Mouse (Mus musculus): ENCODE data around the gene Pdzd9.

The Pdzd9 gene

DNA sequence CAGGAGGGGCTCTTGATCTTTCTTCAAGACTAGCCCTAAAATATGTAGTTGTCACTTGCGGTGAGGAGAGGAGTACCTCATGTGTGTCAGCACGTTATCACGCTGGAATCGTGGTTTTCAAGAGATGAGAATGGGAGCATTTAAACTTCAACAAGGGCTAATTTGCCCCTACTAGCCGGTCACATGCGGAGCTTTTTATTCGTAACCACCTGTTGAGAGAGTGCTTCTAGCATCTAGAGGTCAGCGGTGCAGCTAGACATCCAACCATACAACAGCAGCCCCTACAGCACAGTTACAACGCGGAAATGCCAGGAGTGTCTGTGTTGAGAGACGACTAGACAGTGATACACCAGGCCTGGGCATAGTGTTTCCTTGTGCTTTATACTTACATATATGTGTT is 34.3 kb downstream of the Pdzd9 start:
- no peak for DNase-seq (ENCODE audit: extremely low read depth, insufficient read length, low spot score)

DNA sequence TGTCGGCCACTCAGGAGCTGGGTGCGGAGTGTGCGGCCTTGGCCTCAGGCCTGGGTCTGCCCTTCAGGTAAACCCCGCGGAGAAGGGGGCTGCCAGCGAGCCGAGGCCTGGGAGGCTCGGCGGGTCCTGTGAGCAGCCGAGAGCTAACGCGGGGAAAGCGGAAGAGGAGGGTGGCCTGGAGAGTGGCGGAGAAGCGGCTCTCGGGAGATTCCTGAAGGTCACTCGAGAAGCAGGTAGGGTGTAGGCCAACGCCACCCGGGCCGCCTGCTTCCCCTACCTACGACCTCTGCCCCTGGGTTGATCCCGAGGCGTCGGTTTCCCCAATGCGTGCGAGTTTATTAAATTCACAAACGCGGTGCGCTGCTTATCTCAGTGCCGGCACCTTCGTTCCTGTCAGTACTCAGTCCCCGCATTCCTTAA is 34.8 kb downstream of the Pdzd9 start:
- no peak for DNase-seq (ENCODE audit: extremely low read depth, insufficient read length, low spot score)

DNA sequence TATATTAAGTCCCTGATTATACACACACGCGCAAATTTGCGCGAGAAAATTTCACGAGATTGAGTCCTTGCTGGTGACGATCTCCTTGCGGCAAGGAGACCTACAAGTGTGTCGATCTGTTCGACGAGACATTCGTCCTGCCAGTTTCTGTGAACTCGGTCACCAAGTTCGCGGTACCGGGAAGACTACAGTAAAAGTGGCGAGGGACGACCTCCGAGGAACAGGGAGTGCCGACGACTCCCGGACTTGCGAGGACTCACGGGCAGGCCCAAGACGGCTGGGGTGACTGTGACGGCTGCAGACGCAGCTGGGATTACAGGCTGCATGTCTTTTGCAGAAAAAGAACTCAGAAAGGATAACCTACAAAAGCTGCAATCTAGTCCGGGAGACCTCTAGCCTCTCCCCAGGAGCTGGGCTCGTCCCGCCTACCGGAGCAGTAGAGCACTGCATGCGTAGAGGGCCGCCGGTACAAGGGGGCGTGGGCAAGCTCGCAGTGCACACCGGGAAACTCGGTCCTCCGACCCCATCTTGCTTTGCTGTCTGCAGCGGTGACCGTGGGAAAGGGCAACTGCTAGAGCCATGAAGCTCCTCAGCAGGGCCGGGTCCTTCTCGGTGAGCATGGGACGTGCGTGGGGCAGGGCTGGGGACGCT is 35.3 kb downstream of the Pdzd9 start, which contains the start of gene Uqcrc2:
Uqcrc2 (plus strand) TSS at position 466 of the 651 bp plus-strand sequence.
- peak; percentile 89 for DNase-seq (ENCODE audit: extremely low read depth, insufficient read length, low spot score)

- DNase-seq (ENCODE audit: extremely low read depth, insufficient read length, low spot score): peak; percentile 12
Observed at GRCm38 (mm10) chr7:120634301-120634700, 35.8 kb downstream of the Pdzd9 start.

- DNase-seq (ENCODE audit: extremely low read depth, insufficient read length, low spot score): no peak
Observed at GRCm38 (mm10) chr7:120632518-120632917, 37.6 kb downstream of the Pdzd9 start.

GRCm38 (mm10) chr7:120620841-120621240 is 49.3 kb downstream of the Pdzd9 start:
- DNase-seq (ENCODE audit: extremely low read depth, insufficient read length, low spot score): peak; percentile 30

DNA sequence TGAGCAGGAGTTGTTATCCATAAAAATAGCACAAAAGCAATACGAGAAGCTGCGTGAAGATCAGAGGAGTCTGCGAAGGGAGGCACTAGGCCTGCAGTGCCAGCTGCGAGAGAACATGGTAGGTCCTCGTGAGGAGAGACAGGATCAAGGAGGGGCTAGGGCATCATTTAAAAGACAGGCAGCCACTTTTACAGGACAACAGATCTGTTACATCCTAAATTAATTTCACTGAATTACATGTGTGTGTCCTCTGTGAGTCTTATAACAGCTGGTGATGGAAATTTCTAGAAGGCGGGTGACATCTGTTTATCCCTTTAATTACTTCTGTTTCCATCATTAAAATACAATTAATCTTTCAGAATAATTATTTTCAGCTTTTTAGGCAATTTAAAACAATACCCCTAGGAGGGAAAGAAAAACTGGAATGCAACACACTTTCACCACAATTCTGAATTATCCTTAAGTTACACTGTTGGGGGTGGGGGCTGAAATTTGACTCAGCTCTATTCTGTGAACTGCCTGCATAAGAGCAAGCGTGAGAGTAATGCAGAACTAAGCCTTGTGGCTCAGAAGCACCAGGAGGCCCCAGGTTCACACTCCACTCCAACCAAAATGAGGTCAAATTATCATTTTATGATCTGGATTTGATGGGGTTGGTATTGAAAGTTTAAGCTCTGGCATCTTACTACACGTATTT is 49.9 kb downstream of the Pdzd9 start:
- no peak for DNase-seq (ENCODE audit: extremely low read depth, insufficient read length, low spot score)
